Mouse (Mus musculus) kidney, postnatal 14 days (tissue): Measurements from ENCODE around the gene Zeb2.
"Not testable (repeated sequence)": the region's sequence is repeated elsewhere in the genome, so short reads cannot be mapped to it uniquely, and the experiment has no call there.

ENCODE experiments used
- DNase-seq: peaks from one replicate; pipeline ENCODE4 v3.0.0; 2022; ENCODE audit warnings: mixed read lengths

Zeb2 gene

DNA sequence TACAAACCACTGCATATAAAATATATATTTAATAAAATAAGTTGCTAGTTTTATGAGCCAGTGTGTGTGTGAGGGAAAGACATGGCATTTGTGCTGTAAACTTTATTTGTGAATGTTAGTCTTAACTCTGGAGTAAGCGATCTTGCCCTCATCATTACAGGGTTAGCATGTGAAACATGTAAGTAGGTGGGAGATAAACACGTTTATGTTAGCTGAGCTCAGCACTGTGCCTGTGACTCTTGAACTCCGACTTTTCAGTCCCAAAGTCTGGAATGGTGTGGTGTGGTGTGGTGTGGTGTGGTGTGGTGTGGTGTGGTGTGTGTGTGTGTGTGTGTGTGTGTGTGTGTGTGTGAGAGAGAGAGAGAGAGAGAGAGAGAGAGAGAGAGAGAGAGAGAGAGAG, 5.6 kb downstream of the Zeb2 start:
- not testable (repeated sequence) for DNase-seq

GRCm38 (mm10) chr2:45110757-45111411, 6.3 kb downstream of the Zeb2 start:
- DNase-seq = peak; percentile 60

- DNase-seq = peak; percentile 61
Measured at GRCm38 (mm10) chr2:45109951-45110756, 7.0 kb downstream of the Zeb2 start.

- DNase-seq = no peak
Measured at GRCm38 (mm10) chr2:45109161-45109950, 7.8 kb downstream of the Zeb2 start.

DNA sequence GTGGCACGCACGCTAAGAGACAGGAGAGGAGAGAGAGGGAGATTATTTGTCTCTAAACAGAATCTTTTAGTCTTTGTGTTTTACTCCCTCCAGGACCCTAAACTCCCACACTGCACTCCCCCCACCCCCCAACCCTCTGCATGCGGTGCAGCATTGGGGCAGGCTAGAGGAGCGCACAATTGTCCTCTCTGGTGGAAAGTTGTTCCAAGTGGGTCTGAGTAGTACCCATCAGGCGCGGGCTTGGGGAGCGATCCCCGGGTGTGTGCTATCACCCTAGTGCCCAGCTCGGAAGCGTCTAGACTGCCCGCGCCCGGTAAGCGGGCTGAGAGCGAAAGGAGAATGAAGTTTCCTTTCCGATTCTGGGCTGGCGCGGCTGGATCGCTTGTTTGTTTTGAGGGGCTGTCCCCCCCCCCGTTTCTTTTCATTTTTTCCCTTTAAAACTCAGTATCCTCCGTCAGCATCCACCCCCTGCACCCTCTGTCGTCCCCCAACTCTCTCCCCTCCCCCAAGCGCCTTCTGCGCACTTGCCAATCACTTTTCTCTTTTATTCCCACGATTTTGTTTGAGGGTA, 8.6 kb downstream of the Zeb2 start:
- peak; percentile 59 for DNase-seq

GRCm38 (mm10) chr2:45107555-45107954, 9.6 kb downstream of the Zeb2 start:
- DNase-seq = no peak

DNA sequence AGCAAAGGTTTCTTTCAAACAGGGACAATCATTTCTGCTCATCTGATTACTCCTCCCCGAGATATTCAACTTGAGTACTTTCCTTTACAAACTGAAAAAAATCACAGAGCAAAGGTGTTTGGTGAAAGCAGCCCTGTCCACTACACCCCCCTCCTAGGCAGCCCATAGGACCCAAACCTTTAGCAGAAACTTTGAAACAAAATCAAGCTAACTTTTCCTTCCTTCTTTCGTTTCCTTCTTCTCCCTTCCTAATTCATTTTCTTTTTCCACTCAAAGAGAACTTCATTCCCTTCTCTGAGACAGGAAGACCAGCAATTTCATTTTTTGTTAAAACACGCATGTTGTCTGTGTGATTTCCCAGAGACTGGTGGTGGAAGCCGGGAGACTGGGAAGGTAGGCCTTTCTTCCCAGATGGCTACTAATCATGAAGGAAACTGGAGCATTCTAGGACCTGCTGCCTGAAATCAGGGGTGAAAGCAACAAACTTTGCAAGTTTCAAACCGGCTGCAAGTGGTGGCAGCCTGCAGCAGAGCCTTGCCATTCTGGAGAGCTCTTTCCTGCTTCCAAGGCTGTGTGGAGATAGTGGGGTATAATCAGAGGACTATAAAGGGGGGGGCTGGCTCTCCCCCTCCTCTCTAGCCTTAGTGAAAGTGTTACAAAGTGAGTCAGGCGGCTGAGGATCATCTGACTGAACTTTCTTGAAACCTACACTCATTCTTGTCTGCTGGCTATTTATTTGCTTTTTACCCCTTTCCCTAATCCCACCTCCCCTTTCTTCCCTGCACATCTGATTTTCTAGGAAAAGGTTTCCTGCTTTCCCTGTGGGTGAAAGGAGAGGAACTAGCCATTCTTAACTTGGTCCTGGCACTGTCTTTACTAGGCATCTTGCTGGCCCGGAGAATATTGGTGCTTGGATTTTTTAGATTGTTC, 11.0 kb downstream of the Zeb2 start:
- DNase-seq = no peak

GRCm38 (mm10) chr2:45105281-45105721, 11.9 kb downstream of the Zeb2 start:
- no peak for DNase-seq

DNA sequence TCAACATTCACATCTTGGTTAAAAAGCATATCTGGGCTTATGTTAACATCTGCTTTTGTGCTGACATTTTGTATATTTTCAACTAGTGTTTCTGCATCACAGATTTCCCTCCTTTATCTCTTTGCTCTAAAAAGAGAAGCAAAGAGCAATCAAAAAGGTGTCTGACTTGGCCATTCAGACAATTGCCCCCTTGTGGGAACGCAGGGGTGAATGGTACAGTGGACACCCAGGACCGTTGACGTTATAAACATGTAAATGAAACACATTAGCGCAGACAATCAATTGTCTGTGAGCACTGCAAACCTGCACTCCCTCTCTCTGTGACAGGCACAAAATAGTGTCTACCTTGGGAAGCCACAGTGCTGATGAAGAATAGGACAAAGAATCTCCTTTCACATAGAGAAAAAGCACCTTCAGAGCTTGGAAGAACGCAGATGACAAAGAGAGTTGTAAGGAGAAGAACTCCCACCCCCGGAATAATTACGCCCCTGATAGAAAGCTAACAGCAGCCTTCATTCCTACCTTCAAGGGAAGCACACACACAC, 12.6 kb downstream of the Zeb2 start:
- no peak for DNase-seq

GRCm38 (mm10) chr2:45104066-45104465, 13.1 kb downstream of the Zeb2 start:
- DNase-seq = no peak

GRCm38 (mm10) chr2:45103021-45103983, 13.9 kb downstream of the Zeb2 start:
- no peak for DNase-seq

- DNase-seq = no peak
Measured at GRCm38 (mm10) chr2:45102191-45102638, 15.0 kb downstream of the Zeb2 start.

- DNase-seq = no peak
Measured at GRCm38 (mm10) chr2:45101586-45101985, 15.6 kb downstream of the Zeb2 start.

DNA sequence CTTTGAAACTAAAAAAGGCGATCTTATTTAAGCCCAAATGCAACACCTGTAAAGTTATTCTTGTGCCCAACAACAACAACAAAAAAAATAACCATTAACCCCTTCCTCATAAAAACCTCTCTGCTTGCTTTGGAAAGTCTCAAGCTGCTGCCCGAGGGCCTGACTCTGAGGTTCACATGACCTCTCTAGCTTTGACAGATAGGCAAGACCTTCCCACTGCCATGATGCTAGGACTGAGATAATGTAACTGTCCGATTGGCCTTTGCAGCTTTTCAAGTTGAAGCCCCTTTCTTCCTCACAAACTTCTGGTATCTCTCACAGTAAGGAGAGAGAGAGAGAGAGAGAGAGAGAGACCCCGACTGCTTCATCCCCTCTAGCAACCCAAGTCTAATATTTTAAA, 16.2 kb downstream of the Zeb2 start:
- no peak for DNase-seq

DNA sequence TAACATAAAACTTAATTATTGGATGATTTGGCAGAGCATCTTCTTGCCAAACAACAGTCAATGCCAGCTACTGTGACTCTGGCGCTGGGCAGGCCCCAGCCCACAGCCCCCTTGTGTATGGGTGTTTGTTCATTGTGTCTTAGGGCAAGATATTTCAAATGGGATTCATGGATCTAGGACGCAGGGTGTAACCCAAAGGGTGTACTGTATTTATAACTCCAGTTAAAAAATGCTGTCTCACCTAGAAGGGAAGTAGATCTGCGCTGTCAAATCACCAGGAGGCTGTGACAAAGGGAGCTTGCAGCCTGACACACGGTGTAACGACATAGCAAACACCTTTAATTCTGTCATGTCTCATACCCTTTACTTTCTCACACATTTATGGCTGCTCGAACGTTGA, 16.6 kb downstream of the Zeb2 start:
- DNase-seq = no peak

GRCm38 (mm10) chr2:45100017-45100416, 17.2 kb downstream of the Zeb2 start:
- no peak for DNase-seq

GRCm38 (mm10) chr2:45099081-45099480, 18.1 kb downstream of the Zeb2 start:
- no peak for DNase-seq

DNA sequence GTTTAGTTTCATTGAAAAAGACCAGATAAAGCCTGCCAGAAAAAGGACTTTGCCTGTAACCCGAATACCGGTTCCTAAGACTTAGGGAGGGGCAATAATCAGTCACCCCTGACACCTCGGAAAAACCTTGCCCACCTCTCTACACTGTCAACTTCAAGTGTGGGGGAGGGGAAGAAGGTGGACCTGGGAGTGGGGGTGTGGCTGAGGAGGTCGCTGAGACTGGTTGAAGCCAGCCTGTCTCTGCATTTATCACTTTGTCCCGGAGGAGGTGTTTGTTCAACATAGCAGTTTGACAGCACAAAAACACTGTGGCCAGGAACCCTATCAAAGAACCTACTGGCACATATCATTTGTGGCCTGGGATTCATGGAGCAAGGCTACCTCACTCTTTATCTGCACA, 19.2 kb downstream of the Zeb2 start:
- DNase-seq = peak; percentile 68

GRCm38 (mm10) chr2:45096638-45097247, 20.5 kb downstream of the Zeb2 start:
- DNase-seq = no peak

DNA sequence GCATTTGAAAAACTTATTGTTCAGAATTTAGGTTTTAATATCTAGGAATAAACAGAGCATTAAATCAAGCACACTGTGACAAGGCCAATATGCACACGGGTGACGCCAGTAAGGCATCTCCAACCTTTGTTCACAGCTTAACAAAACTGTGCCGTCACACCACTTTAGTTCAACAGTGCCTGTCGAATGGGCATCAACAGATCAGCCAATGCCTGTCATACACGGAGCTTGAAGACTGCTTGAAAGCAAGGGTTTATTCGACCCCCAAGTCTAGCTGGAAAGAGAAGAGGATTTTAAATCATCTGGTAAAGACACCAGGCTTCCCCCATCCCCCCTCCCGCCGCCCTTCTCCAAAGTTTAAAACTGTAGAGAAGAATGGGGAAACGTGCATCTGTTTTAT, 21.4 kb downstream of the Zeb2 start:
- no peak for DNase-seq
